Mouse (Mus musculus) cerebellum, adult 2 months (tissue): ENCODE measurements around the gene H2-Eb1. TPM values are rescaled to one million over a fixed set of nuclear protein-coding genes. Genes with fewer than 3 reads are reported as not detected.

Source experiments
- DNase-seq, 2 experiments: peaks; one replicate each; pipeline ENCODE4 v3.0.0; 2021
- H3K27ac ChIP-seq: fragments of 200-500 bp; 2 replicates; pipeline ENCODE4 v1.5.1; 2012; ENCODE audit warnings: low read length, control low read depth, inconsistent platforms; ENCODE audit not compliant: insufficient read depth
- H3K27me3 ChIP-seq: fragments of 200-500 bp; 2 replicates; pipeline ENCODE4 v1.6.1; 2012; ENCODE audit warnings: inconsistent platforms, mild to moderate bottlenecking, low read length, moderate library complexity; ENCODE audit not compliant: control insufficient read depth, insufficient read depth
- H3K4me1 ChIP-seq: fragments of 200-500 bp; 2 replicates; pipeline ENCODE4 v1.6.1; 2011; ENCODE audit warnings: low read length; ENCODE audit not compliant: control insufficient read depth, insufficient read depth
- H3K4me3 ChIP-seq: fragments of 200-500 bp; replicated peaks from 2 replicates; pipeline ENCODE3; 2011; ENCODE audit warnings: mild to moderate bottlenecking, low read depth, low read length, control low read depth; ENCODE audit not compliant: insufficient read depth
- CTCF ChIP-seq: fragments of 200-500 bp; IDR thresholded peaks from 2 replicates; pipeline ENCODE4 v1.5.1; 2011; ENCODE audit warnings: low read depth, mild to moderate bottlenecking, control low read depth, low read length, moderate library complexity, borderline replicate concordance; ENCODE audit not compliant: insufficient read depth
- POLR2A ChIP-seq: fragments of 200-500 bp; IDR thresholded peaks from 2 replicates; pipeline ENCODE4 v1.6.1; 2011; ENCODE audit warnings: low read length, control low read depth, borderline replicate concordance; ENCODE audit not compliant: insufficient read depth
- WGBS: fragments of 180-500 bp; shearing (Covaris S2); methylation state at CpG from one replicate; pipeline ENCODE4 v1.1.7; 2018; 5-methylcytosine and 5-hydroxymethylcytosine counted together
- polyA plus RNA-seq: library from polyadenylated mRNA; depleted of rRNA; stranded (reverse); fragments of >200 nt; gene quantifications from 2 replicates; pipeline ENCODE4 v1.2.3, GENCODE M21; 2012; rRNA removed

Gene H2-Eb1
- 2.9 and 3.8 TPM in 2 replicates for polyA plus RNA-seq

GRCm38 (mm10) chr17:34305380-34306030, at the start of gene H2-Eb1:
H2-Eb1 (plus strand) TSS chr17:34305867.
- no peak within 1 kb of the TSS for H3K4me3 ChIP-seq
- H3K4me1 ChIP-seq = no peaks in the 10 kb centered on the region
- H3K27me3 ChIP-seq = no peaks in the 10 kb centered on the region
- no peak within 1 kb of the TSS for H3K27ac ChIP-seq
- TF ChIP-seq CTCF (no peak), POLR2A (no peak)
- DNase-seq = peak; percentile 57 to 67

- 79% methylated on average over 5 of the region's 5 CpGs for WGBS
- H3K4me1 ChIP-seq = no peaks in the 10 kb centered on the region
- H3K4me3 ChIP-seq = no peak overlapping the region
- TF ChIP-seq POLR2A = no peak
- no peak for TF ChIP-seq CTCF
- H3K27me3 ChIP-seq = no peaks in the 10 kb centered on the region
- no peak for DNase-seq
- no peak overlapping the region for H3K27ac ChIP-seq
These were observed 49.2 kb upstream of the H2-Eb1 start for GRCm38 (mm10) chr17:34256501-34256900.

- DNase-seq = peak; percentile 21 to 44
- Histone ChIP-seq H3K4me1 (no peaks in the 10 kb centered on the region), H3K4me3 (no peak within 1 kb of the TSS), H3K27me3 (no peaks in the 10 kb centered on the region), H3K27ac (no peak within 1 kb of the TSS)
- no peak for TF ChIP-seq CTCF
- TF ChIP-seq POLR2A = no peak
- 70% methylated on average over 11 of the region's 11 CpGs for WGBS
These were observed 47.9 kb upstream of the H2-Eb1 start, which contains the start of gene H2-Ab1 for GRCm38 (mm10) chr17:34257594-34258375. H2-Ab1 (plus strand) TSS chr17:34257689.

GRCm38 (mm10) chr17:34260551-34260950, 45.1 kb upstream of the H2-Eb1 start:
- no peak for TF ChIP-seq CTCF
- TF ChIP-seq POLR2A = no peak
- H3K27ac ChIP-seq = no peak overlapping the region
- no peak overlapping the region for H3K4me3 ChIP-seq
- H3K4me1 ChIP-seq = peaks cover 4% of the 10 kb centered on the region; the same call in 1 of the 2 replicates
- peaks cover 4% of the 10 kb centered on the region; the same call in 1 of the 2 replicates for H3K27me3 ChIP-seq
- WGBS = 56% methylated on average over 5 of the region's 5 CpGs
- no peak for DNase-seq

- Histone ChIP-seq H3K27ac (no peak overlapping the region), H3K4me1 (peaks cover 4% of the 10 kb centered on the region; the same call in 1 of the 2 replicates), H3K27me3 (peaks cover 4% of the 10 kb centered on the region; the same call in 1 of the 2 replicates), H3K4me3 (no peak overlapping the region)
- 24% methylated on average over 4 of the region's 4 CpGs for WGBS
- TF ChIP-seq CTCF = no peak
- TF ChIP-seq POLR2A = no peak
- peak; percentile 15 to 22 for DNase-seq
These were observed 44.2 kb upstream of the H2-Eb1 start for GRCm38 (mm10) chr17:34261502-34261901.

- Histone ChIP-seq H3K27me3 (peaks cover 4% of the 10 kb centered on the region; the same call in 1 of the 2 replicates), H3K4me3 (peak overlapping the region; percentile 40), H3K4me1 (peaks cover 4% of the 10 kb centered on the region; the same call in 1 of the 2 replicates), H3K27ac (no peak overlapping the region)
- no peak for TF ChIP-seq POLR2A
- WGBS = 2% methylated on average over 8 of the region's 8 CpGs
- DNase-seq = peak; percentile 42 to 48
These were observed 42.6 kb upstream of the H2-Eb1 start for GRCm38 (mm10) chr17:34263068-34263467.

GRCm38 (mm10) chr17:34263811-34264371, 41.8 kb upstream of the H2-Eb1 start:
- no peak for DNase-seq
- H3K27ac ChIP-seq = no peak overlapping the region
- H3K4me1 ChIP-seq = peaks cover 4% of the 10 kb centered on the region; the same call in 1 of the 2 replicates
- no peak overlapping the region for H3K4me3 ChIP-seq
- H3K27me3 ChIP-seq = peaks cover 4% of the 10 kb centered on the region; the same call in 1 of the 2 replicates
- 13% methylated on average over 14 of the region's 14 CpGs for WGBS
- TF ChIP-seq POLR2A = no peak
- no peak for TF ChIP-seq CTCF
